Mouse (Mus musculus) lung, adult 2 months (tissue): ENCODE results near the gene Neurl3.

ENCODE experiments used
- CTCF ChIP-seq: fragments of 200-500 bp; IDR thresholded peaks from 2 replicates; pipeline ENCODE4 v1.5.1; 2011; ENCODE audit warnings: mild to moderate bottlenecking, low read length, control low read depth; ENCODE audit not compliant: insufficient read depth
- POLR2A ChIP-seq: fragments of 200-500 bp; IDR thresholded peaks from 2 replicates; pipeline ENCODE4 v1.6.1; 2011; ENCODE audit warnings: low read depth, mild to moderate bottlenecking, control low read depth, low read length, borderline replicate concordance; ENCODE audit errors: extremely low read depth

- TF ChIP-seq CTCF (no peak), POLR2A (no peak)
Measured at GRCm38 (mm10) chr1:36323076-36323475, 48.6 kb upstream of the Neurl3 start.
